Mouse (Mus musculus): ENCODE measurements around the gene Erbb3. TPM values are rescaled to one million over a fixed set of nuclear protein-coding genes. Genes with fewer than 3 reads are reported as not detected.
A peak's percentile ranks its signal among the peaks of the same experiment; 100 is the strongest.

Gene Erbb3
- polyA plus RNA-seq, 1 experiment from 2014 or later, result 1.2 TPM

DNA sequence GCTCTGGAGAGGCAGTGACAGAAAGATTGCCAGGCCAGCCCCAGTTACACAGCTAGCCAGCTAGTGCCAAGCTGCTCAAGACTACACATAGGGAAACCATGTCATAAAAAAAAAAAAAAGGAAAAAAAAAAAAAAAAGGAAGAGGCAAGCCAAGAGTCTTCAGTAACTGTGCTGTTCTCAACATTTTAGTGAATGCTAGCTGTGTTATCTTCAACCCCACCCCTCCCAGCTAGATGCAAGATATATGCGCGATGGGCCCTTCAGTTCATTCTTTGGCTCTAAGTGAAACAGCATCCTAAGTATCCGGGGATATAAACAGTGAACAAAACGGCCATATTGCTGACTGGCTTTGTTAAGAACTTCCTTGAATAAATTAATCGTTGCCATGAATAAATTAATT is 3.3 kb upstream of the Erbb3 start:
- 82% methylated on average over 5 of the region's 5 CpGs for WGBS
- no peak for ATAC-seq (replicated peaks; ENCODE audit: low FRiP score)
- no peak overlapping the region for H3K4me3 ChIP-seq (ENCODE audit: low read depth, low read length)

GRCm38 (mm10) chr10:128591436-128591835 is 2.0 kb upstream of the Erbb3 start:
- DNase-seq (ENCODE audit: low spot score), result no peak
- Histone ChIP-seq H3K4me2 (ENCODE audit: low read depth, low read length, severe bottlenecking) (no peak overlapping the region), H3K27me3 (ENCODE audit: control insufficient read depth, insufficient read depth, low read length) (peaks cover 27% of the 10 kb centered on the region), H3K4me1 (replicated peaks; ENCODE audit: control insufficient read depth, insufficient read depth, low read length) (0 out of 2 replicates have a peak, but pooled peaks cover 2% of the 10 kb centered on the region), H3K36me3 (ENCODE audit: control insufficient read depth, insufficient read depth, low read length) (no peaks in the 10 kb centered on the region), H3K9me3 (ENCODE audit: control insufficient read depth, low read length) (no peaks in the 10 kb centered on the region), H3K9ac (ENCODE audit: low read length) (no peak overlapping the region), H3K27ac (ENCODE audit: low read depth, low read length) (no peak overlapping the region), H3K4me3 (ENCODE audit: low read depth, low read length) (no peak overlapping the region)
- 92% methylated on average over 6 of the region's 6 CpGs for WGBS
- no peak for ATAC-seq (replicated peaks; ENCODE audit: low FRiP score)

More for the DNA sequence above, 3.3 kb upstream of the Erbb3 start:
- H3K4me2 ChIP-seq (ENCODE audit: low read depth, low read length, severe bottlenecking), result no peak overlapping the region
- H3K4me1 ChIP-seq (replicated peaks; ENCODE audit: control insufficient read depth, insufficient read depth, low read length), result 0 out of 2 replicates have a peak, but pooled peaks cover 2% of the 10 kb centered on the region
- no peaks in the 10 kb centered on the region for H3K36me3 ChIP-seq (ENCODE audit: control insufficient read depth, insufficient read depth, low read length)
- no peaks in the 10 kb centered on the region for H3K9me3 ChIP-seq (ENCODE audit: control insufficient read depth, low read length)
- no peak for DNase-seq (ENCODE audit: low spot score)
- peaks cover 19% of the 10 kb centered on the region for H3K27me3 ChIP-seq (ENCODE audit: control insufficient read depth, insufficient read depth, low read length)
- no peak overlapping the region for H3K27ac ChIP-seq (ENCODE audit: low read depth, low read length)
- H3K9ac ChIP-seq (ENCODE audit: low read length), result no peak overlapping the region

DNA sequence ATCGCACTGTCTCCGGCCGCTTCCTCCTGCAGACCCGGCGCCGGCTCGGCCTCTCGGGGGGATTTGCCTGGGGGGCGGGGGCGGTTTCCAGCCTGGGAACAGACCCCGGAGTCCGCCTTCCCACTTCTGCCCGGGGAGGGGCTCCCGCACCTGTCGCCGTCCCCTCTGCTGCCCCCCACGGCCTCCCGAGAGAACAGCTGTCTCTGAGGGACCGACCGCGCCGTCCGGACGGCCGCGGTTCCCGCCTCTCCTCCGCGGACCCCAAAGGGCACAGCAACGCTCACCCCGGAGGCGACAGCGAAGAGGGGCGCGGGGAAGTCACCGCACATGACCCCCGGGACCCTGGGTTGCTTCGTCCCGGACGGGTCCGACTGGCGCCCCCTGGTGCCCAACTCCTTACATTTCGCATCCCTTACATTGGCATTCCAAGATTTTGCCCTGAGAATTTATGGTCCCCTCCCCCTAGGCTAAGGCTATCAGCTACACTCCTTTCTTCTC is 790 bp upstream of the Erbb3 start:
- Histone ChIP-seq H3K4me3 (ENCODE audit: low read depth, low read length) (peak overlapping the region; percentile 64), H3K9ac (ENCODE audit: low read length) (peak overlapping the region; percentile 50), H3K27ac (ENCODE audit: low read depth, low read length) (no peak overlapping the region), H3K4me1 (replicated peaks; ENCODE audit: control insufficient read depth, insufficient read depth, low read length) (0 out of 2 replicates have a peak, but pooled peaks cover 2% of the 10 kb centered on the region), H3K27me3 (ENCODE audit: control insufficient read depth, insufficient read depth, low read length) (peaks cover 27% of the 10 kb centered on the region), H3K9me3 (ENCODE audit: control insufficient read depth, low read length) (no peaks in the 10 kb centered on the region), H3K36me3 (ENCODE audit: control insufficient read depth, insufficient read depth, low read length) (no peaks in the 10 kb centered on the region), H3K4me2 (ENCODE audit: low read depth, low read length, severe bottlenecking) (peak overlapping the region; percentile 98)
- ATAC-seq (replicated peaks; ENCODE audit: low FRiP score) (peak; percentile 75), DNase-seq (ENCODE audit: low spot score) (peak; percentile 90)
- WGBS, result under 1% methylated on average over 37 of the region's 43 CpGs

GRCm38 (mm10) chr10:128588775-128589463 is 533 bp downstream of the Erbb3 start:
- Histone ChIP-seq H3K4me1 (replicated peaks; ENCODE audit: control insufficient read depth, insufficient read depth, low read length) (0 out of 2 replicates have a peak, but pooled peaks cover 2% of the 10 kb centered on the region), H3K4me3 (ENCODE audit: low read depth, low read length) (peak overlapping the region; percentile 64), H3K27ac (ENCODE audit: low read depth, low read length) (no peak overlapping the region), H3K36me3 (ENCODE audit: control insufficient read depth, insufficient read depth, low read length) (no peaks in the 10 kb centered on the region), H3K4me2 (ENCODE audit: low read depth, low read length, severe bottlenecking) (peak overlapping the region; percentile 98), H3K9ac (ENCODE audit: low read length) (peak overlapping the region; percentile 50), H3K27me3 (ENCODE audit: control insufficient read depth, insufficient read depth, low read length) (peaks cover 27% of the 10 kb centered on the region), H3K9me3 (ENCODE audit: control insufficient read depth, low read length) (no peaks in the 10 kb centered on the region)
- DNase-seq (ENCODE audit: low spot score) (peak; percentile 52), ATAC-seq (replicated peaks; ENCODE audit: low FRiP score) (peak; percentile 30; the same call in 1 of the 2 replicates)
- 2% methylated on average over 23 of the region's 23 CpGs for WGBS

DNA sequence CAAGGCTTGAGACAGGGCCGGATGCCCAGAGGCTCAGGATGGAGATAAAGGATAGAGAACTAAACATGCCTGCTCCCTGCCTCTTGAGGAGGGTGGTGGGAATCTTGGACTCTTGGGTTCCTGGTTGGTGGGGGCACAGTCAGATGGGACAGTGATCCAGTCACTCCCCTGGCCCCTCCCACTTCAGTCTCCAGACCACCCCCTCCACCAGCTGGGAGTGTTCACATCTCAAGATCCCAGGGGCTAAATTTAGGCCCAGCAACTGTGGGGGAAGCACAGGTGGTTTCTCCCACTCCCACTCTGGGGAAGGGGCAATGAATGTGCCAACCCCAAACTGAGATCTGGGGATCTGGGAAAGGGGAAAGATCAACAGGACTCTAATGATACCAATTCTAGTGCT is 1.3 kb downstream of the Erbb3 start:
- ATAC-seq (replicated peaks; ENCODE audit: low FRiP score), result no peak
- no peak overlapping the region for H3K4me2 ChIP-seq (ENCODE audit: low read depth, low read length, severe bottlenecking)
- no peak for DNase-seq (ENCODE audit: low spot score)
- no peak overlapping the region for H3K27ac ChIP-seq (ENCODE audit: low read depth, low read length)
- 5% methylated on average over 1 of the region's 1 CpGs for WGBS
- H3K27me3 ChIP-seq (ENCODE audit: control insufficient read depth, insufficient read depth, low read length), result peaks cover 27% of the 10 kb centered on the region
- 0 out of 2 replicates have a peak, but pooled peaks cover 2% of the 10 kb centered on the region for H3K4me1 ChIP-seq (replicated peaks; ENCODE audit: control insufficient read depth, insufficient read depth, low read length)
- H3K9me3 ChIP-seq (ENCODE audit: control insufficient read depth, low read length), result no peaks in the 10 kb centered on the region
- no peak overlapping the region for H3K4me3 ChIP-seq (ENCODE audit: low read depth, low read length)
- no peaks in the 10 kb centered on the region for H3K36me3 ChIP-seq (ENCODE audit: control insufficient read depth, insufficient read depth, low read length)
- H3K9ac ChIP-seq (ENCODE audit: low read length), result no peak overlapping the region

DNA sequence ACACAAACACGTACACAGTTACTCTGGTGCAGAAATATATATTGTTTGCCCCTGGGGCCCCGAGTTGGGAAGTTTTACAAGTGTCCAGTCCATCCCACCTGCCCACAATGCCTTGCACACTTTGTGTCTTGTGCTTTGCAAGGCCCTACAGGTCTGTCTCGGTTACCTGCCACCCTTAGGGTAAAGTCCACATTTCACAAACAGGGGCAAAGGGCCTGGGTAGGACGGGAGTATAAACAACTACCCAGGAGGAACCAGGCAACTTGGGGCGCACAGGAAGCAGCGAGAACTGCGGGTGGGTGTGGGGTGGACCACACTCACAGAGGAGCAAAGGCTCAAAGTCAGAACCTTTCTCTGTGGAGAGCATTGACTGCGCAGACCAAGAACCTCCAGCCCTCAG is 1.8 kb downstream of the Erbb3 start:
- H3K27ac ChIP-seq (ENCODE audit: low read depth, low read length), result no peak overlapping the region
- H3K9me3 ChIP-seq (ENCODE audit: control insufficient read depth, low read length), result no peaks in the 10 kb centered on the region
- no peaks in the 10 kb centered on the region for H3K36me3 ChIP-seq (ENCODE audit: control insufficient read depth, insufficient read depth, low read length)
- ATAC-seq (replicated peaks; ENCODE audit: low FRiP score), result no peak
- DNase-seq (ENCODE audit: low spot score), result no peak
- H3K4me1 ChIP-seq (replicated peaks; ENCODE audit: control insufficient read depth, insufficient read depth, low read length), result 0 out of 2 replicates have a peak, but pooled peaks cover 2% of the 10 kb centered on the region
- H3K9ac ChIP-seq (ENCODE audit: low read length), result no peak overlapping the region
- no peak overlapping the region for H3K4me2 ChIP-seq (ENCODE audit: low read depth, low read length, severe bottlenecking)
- 54% methylated on average over 8 of the region's 8 CpGs for WGBS
- peaks cover 27% of the 10 kb centered on the region for H3K27me3 ChIP-seq (ENCODE audit: control insufficient read depth, insufficient read depth, low read length)
- H3K4me3 ChIP-seq (ENCODE audit: low read depth, low read length), result no peak overlapping the region

DNA sequence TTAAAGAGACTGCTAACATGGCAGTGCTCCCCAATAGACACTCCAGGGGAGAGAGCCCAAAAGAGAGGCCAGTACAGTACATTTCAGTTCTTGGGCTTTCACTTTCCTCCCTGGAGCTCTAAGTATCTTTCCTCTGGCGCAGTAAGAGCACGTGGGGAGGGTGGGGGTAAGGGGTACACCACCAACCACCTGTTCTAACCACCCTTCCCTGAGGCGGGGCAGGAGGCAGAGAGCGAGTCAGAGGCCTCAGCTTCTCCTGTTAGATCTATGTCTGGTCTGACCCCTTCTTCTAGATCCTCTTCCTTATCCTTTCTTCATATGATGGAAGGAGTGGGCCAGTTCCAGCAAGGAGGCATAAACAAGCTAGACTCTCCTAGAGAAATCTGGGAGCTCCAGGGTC is 2.3 kb downstream of the Erbb3 start:
- peaks cover 27% of the 10 kb centered on the region for H3K27me3 ChIP-seq (ENCODE audit: control insufficient read depth, insufficient read depth, low read length)
- H3K4me1 ChIP-seq (replicated peaks; ENCODE audit: control insufficient read depth, insufficient read depth, low read length), result 0 out of 2 replicates have a peak, but pooled peaks cover 2% of the 10 kb centered on the region
- H3K9me3 ChIP-seq (ENCODE audit: control insufficient read depth, low read length), result no peaks in the 10 kb centered on the region
- H3K4me2 ChIP-seq (ENCODE audit: low read depth, low read length, severe bottlenecking), result no peak overlapping the region
- WGBS, result 59% methylated on average over 4 of the region's 4 CpGs
- no peak overlapping the region for H3K4me3 ChIP-seq (ENCODE audit: low read depth, low read length)
- H3K9ac ChIP-seq (ENCODE audit: low read length), result no peak overlapping the region
- DNase-seq (ENCODE audit: low spot score) (no peak), ATAC-seq (replicated peaks; ENCODE audit: low FRiP score) (no peak)
- H3K36me3 ChIP-seq (ENCODE audit: control insufficient read depth, insufficient read depth, low read length), result no peaks in the 10 kb centered on the region
- no peak overlapping the region for H3K27ac ChIP-seq (ENCODE audit: low read depth, low read length)

DNA sequence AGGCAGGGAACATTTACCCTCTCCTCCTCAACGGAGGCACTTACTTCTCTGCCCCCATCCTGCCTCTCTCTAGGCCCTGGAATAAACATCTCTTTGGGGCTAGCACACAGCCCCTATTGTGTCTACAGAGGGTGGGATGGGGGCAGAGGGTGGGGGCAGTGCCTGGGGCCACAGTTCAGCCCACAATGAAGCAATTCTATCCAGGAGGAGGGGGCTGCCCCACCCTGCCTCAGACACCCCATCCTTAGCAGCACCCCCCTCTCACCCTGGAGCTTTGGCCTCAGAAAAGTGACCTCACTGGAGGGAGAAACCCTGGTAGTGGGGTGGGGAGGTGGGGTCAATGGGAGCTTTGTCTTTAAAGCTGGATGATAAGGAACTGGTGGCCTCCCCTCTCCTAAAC is 2.9 kb downstream of the Erbb3 start:
- Histone ChIP-seq H3K36me3 (ENCODE audit: control insufficient read depth, insufficient read depth, low read length) (no peaks in the 10 kb centered on the region), H3K9me3 (ENCODE audit: control insufficient read depth, low read length) (no peaks in the 10 kb centered on the region), H3K27ac (ENCODE audit: low read depth, low read length) (no peak overlapping the region), H3K4me2 (ENCODE audit: low read depth, low read length, severe bottlenecking) (no peak overlapping the region), H3K27me3 (ENCODE audit: control insufficient read depth, insufficient read depth, low read length) (peaks cover 27% of the 10 kb centered on the region), H3K4me3 (ENCODE audit: low read depth, low read length) (no peak overlapping the region), H3K9ac (ENCODE audit: low read length) (no peak overlapping the region), H3K4me1 (replicated peaks; ENCODE audit: control insufficient read depth, insufficient read depth, low read length) (0 out of 2 replicates have a peak, but pooled peaks cover 2% of the 10 kb centered on the region)
- no peak for ATAC-seq (replicated peaks; ENCODE audit: low FRiP score)
- no peak for DNase-seq (ENCODE audit: low spot score)
- 11% methylated on average over 1 of the region's 1 CpGs for WGBS

Measured in forebrain, embryonic 11.5 days (tissue).